Mouse (Mus musculus): ENCODE results near the gene Iah1. TPM values are rescaled to one million over a fixed set of nuclear protein-coding genes. Genes with fewer than 3 reads are reported as not detected.

Gene Iah1
- polyA plus RNA-seq (2012; rRNA removed) = 50.1 and 53.6 TPM in 2 replicates

- 2% methylated on average over 59 of the region's 59 CpGs for WGBS
- peaks cover 4% of the 10 kb centered on the region; the same call in 1 of the 2 replicates for H3K4me1 ChIP-seq (replicated peaks; ENCODE audit: control insufficient read depth, insufficient read depth, low read length)
- peaks cover 10% of the 10 kb centered on the region for H3K36me3 ChIP-seq (ENCODE audit: control insufficient read depth, insufficient read depth, low read length)
- H3K27ac ChIP-seq (ENCODE audit: control insufficient read depth, insufficient read depth, low read length) = peak within 1 kb of the TSS; percentile 41
- H3K4me3 ChIP-seq (ENCODE audit: control insufficient read depth, insufficient read depth, low read length) = peak within 1 kb of the TSS; percentile 67
- H3K27me3 ChIP-seq (ENCODE audit: control insufficient read depth, insufficient read depth, low read length) = no peaks in the 10 kb centered on the region
- TF ChIP-seq CTCF (IDR thresholded peaks at IDR 0.05; ENCODE audit: borderline replicate concordance, control insufficient read depth, extremely low read depth, insufficient read depth, low read length, poor library complexity) (no peak), POLR2A (IDR thresholded peaks at IDR 0.05; ENCODE audit: control insufficient read depth, extremely low read depth, insufficient read depth, low read length, poor library complexity) (peak; percentile 79)
- DNase-seq = peak; percentile 91
These were observed at the start of gene Iah1 for GRCm38 (mm10) chr12:21315923-21316868. Gene Iah1, plus strand, starts transcription at chr12:21316389.

- TF ChIP-seq POLR2A (IDR thresholded peaks at IDR 0.05; ENCODE audit: control insufficient read depth, extremely low read depth, insufficient read depth, low read length, poor library complexity) (no peak), CTCF (IDR thresholded peaks at IDR 0.05; ENCODE audit: borderline replicate concordance, control insufficient read depth, extremely low read depth, insufficient read depth, low read length, poor library complexity) (no peak)
- DNase-seq = no peak
- Histone ChIP-seq H3K27ac (ENCODE audit: control insufficient read depth, insufficient read depth, low read length) (no peak overlapping the region), H3K27me3 (ENCODE audit: control insufficient read depth, insufficient read depth, low read length) (no peaks in the 10 kb centered on the region), H3K36me3 (ENCODE audit: control insufficient read depth, insufficient read depth, low read length) (peaks cover 22% of the 10 kb centered on the region), H3K4me3 (ENCODE audit: control insufficient read depth, insufficient read depth, low read length) (no peak overlapping the region), H3K4me1 (replicated peaks; ENCODE audit: control insufficient read depth, insufficient read depth, low read length) (no peaks in the 10 kb centered on the region)
- WGBS = 84% methylated on average over 2 of the region's 2 CpGs
These were observed 49.4 kb upstream of the Iah1 start for GRCm38 (mm10) chr12:21266784-21267098.

GRCm38 (mm10) chr12:21268083-21268616 is 48.0 kb upstream of the Iah1 start:
- H3K4me3 ChIP-seq (ENCODE audit: control insufficient read depth, insufficient read depth, low read length) = no peak overlapping the region
- 96% methylated on average over 8 of the region's 8 CpGs for WGBS
- H3K27me3 ChIP-seq (ENCODE audit: control insufficient read depth, insufficient read depth, low read length) = no peaks in the 10 kb centered on the region
- H3K4me1 ChIP-seq (replicated peaks; ENCODE audit: control insufficient read depth, insufficient read depth, low read length) = no peaks in the 10 kb centered on the region
- no peak for DNase-seq
- TF ChIP-seq POLR2A (IDR thresholded peaks at IDR 0.05; ENCODE audit: control insufficient read depth, extremely low read depth, insufficient read depth, low read length, poor library complexity) (no peak), CTCF (IDR thresholded peaks at IDR 0.05; ENCODE audit: borderline replicate concordance, control insufficient read depth, extremely low read depth, insufficient read depth, low read length, poor library complexity) (no peak)
- H3K36me3 ChIP-seq (ENCODE audit: control insufficient read depth, insufficient read depth, low read length) = peaks cover 29% of the 10 kb centered on the region
- no peak overlapping the region for H3K27ac ChIP-seq (ENCODE audit: control insufficient read depth, insufficient read depth, low read length)

- no peak for DNase-seq
- Histone ChIP-seq H3K27ac (ENCODE audit: control insufficient read depth, insufficient read depth, low read length) (no peak overlapping the region), H3K4me3 (ENCODE audit: control insufficient read depth, insufficient read depth, low read length) (no peak overlapping the region), H3K27me3 (ENCODE audit: control insufficient read depth, insufficient read depth, low read length) (no peaks in the 10 kb centered on the region), H3K36me3 (ENCODE audit: control insufficient read depth, insufficient read depth, low read length) (peaks cover 30% of the 10 kb centered on the region), H3K4me1 (replicated peaks; ENCODE audit: control insufficient read depth, insufficient read depth, low read length) (no peaks in the 10 kb centered on the region)
- 95% methylated on average over 7 of the region's 7 CpGs for WGBS
- no peak for TF ChIP-seq POLR2A (IDR thresholded peaks at IDR 0.05; ENCODE audit: control insufficient read depth, extremely low read depth, insufficient read depth, low read length, poor library complexity)
These were observed 41.7 kb upstream of the Iah1 start for GRCm38 (mm10) chr12:21274446-21274845.

- WGBS = 98% methylated on average over 1 of the region's 1 CpGs
- TF ChIP-seq POLR2A (IDR thresholded peaks at IDR 0.05; ENCODE audit: control insufficient read depth, extremely low read depth, insufficient read depth, low read length, poor library complexity) (no peak), CTCF (IDR thresholded peaks at IDR 0.05; ENCODE audit: borderline replicate concordance, control insufficient read depth, extremely low read depth, insufficient read depth, low read length, poor library complexity) (no peak)
- H3K36me3 ChIP-seq (ENCODE audit: control insufficient read depth, insufficient read depth, low read length) = peaks cover 9% of the 10 kb centered on the region
- no peaks in the 10 kb centered on the region for H3K27me3 ChIP-seq (ENCODE audit: control insufficient read depth, insufficient read depth, low read length)
- DNase-seq = no peak
- no peaks in the 10 kb centered on the region for H3K4me1 ChIP-seq (replicated peaks; ENCODE audit: control insufficient read depth, insufficient read depth, low read length)
- H3K4me3 ChIP-seq (ENCODE audit: control insufficient read depth, insufficient read depth, low read length) = no peak overlapping the region
- H3K27ac ChIP-seq (ENCODE audit: control insufficient read depth, insufficient read depth, low read length) = no peak overlapping the region
These were observed 38.8 kb upstream of the Iah1 start for GRCm38 (mm10) chr12:21277352-21277864.

- TF ChIP-seq POLR2A (IDR thresholded peaks at IDR 0.05; ENCODE audit: control insufficient read depth, extremely low read depth, insufficient read depth, low read length, poor library complexity) (no peak), CTCF (IDR thresholded peaks at IDR 0.05; ENCODE audit: borderline replicate concordance, control insufficient read depth, extremely low read depth, insufficient read depth, low read length, poor library complexity) (no peak)
- peak within 1 kb of the TSS; percentile 87 for H3K4me3 ChIP-seq (ENCODE audit: control insufficient read depth, insufficient read depth, low read length)
- peaks cover 5% of the 10 kb centered on the region for H3K4me1 ChIP-seq (replicated peaks; ENCODE audit: control insufficient read depth, insufficient read depth, low read length)
- no peaks in the 10 kb centered on the region for H3K36me3 ChIP-seq (ENCODE audit: control insufficient read depth, insufficient read depth, low read length)
- H3K27ac ChIP-seq (ENCODE audit: control insufficient read depth, insufficient read depth, low read length) = peak within 1 kb of the TSS; percentile 80
- H3K27me3 ChIP-seq (ENCODE audit: control insufficient read depth, insufficient read depth, low read length) = no peaks in the 10 kb centered on the region
- DNase-seq = no peak
- 66% methylated on average over 11 of the region's 11 CpGs for WGBS
These were observed 31.3 kb upstream of the Iah1 start, which contains the start of gene Cpsf3 for GRCm38 (mm10) chr12:21284761-21285441. Gene Cpsf3, plus strand, starts transcription at chr12:21285391.
